Mouse (Mus musculus) kidney, adult 2 months (tissue): ENCODE data around the gene Ajuba. TPM values are rescaled to one million over a fixed set of nuclear protein-coding genes. Genes with fewer than 3 reads are reported as not detected.

Experiments
- DNase-seq: peaks from one replicate; pipeline ENCODE4 v3.0.0; 2021
- H3K27ac ChIP-seq: fragments of 200-500 bp; 2 replicates; pipeline ENCODE4 v1.5.1; 2012; ENCODE audit warnings: low read depth, low read length, control low read depth, inconsistent platforms; ENCODE audit not compliant: insufficient read depth
- H3K27me3 ChIP-seq: fragments of 200-500 bp; replicated peaks from 2 replicates; pipeline ENCODE4 v1.6.1; 2012; ENCODE audit warnings: mild to moderate bottlenecking, moderate library complexity, low read length, inconsistent platforms; ENCODE audit not compliant: control insufficient read depth, insufficient read depth
- H3K36me3 ChIP-seq: fragments of 200-500 bp; 2 replicates; pipeline ENCODE4 v1.6.1; 2012; ENCODE audit warnings: mild to moderate bottlenecking, moderate library complexity, low read length, inconsistent platforms; ENCODE audit not compliant: control insufficient read depth, insufficient read depth
- H3K4me1 ChIP-seq: fragments of 200-500 bp; 2 replicates; pipeline ENCODE4 v1.6.1; 2011; ENCODE audit warnings: low read length; ENCODE audit not compliant: control insufficient read depth, insufficient read depth
- H3K4me3 ChIP-seq: fragments of 200-500 bp; 2 replicates; pipeline ENCODE4 v1.5.1; 2011; ENCODE audit warnings: mild to moderate bottlenecking, low read depth, low read length, control low read depth; ENCODE audit not compliant: insufficient read depth
- CTCF ChIP-seq: fragments of 200-500 bp; conservative IDR thresholded peaks from 2 replicates; pipeline ENCODE4 v1.5.1; 2011; ENCODE audit warnings: low read depth, mild to moderate bottlenecking, control low read depth, low read length, moderate library complexity, mixed read lengths; ENCODE audit not compliant: insufficient read depth, insufficient read length
- POLR2A ChIP-seq: fragments of 200-500 bp; IDR thresholded peaks from one replicate; pipeline ENCODE4 v1.6.1; 2011; ENCODE audit warnings: low read depth, low read length, control low read depth
- WGBS: fragments of 180-500 bp; shearing (Covaris S2); methylation state at CpG from one replicate; pipeline ENCODE4 v1.1.7; 2018; 5-methylcytosine and 5-hydroxymethylcytosine counted together
- polyA plus RNA-seq: library from polyadenylated mRNA; depleted of rRNA; stranded (reverse); fragments of >200 nt; gene quantifications from 2 replicates; pipeline ENCODE4 v1.2.3, GENCODE M21; 2012

Ajuba gene
- polyA plus RNA-seq, 1 experiment = 32.4 TPM

DNA sequence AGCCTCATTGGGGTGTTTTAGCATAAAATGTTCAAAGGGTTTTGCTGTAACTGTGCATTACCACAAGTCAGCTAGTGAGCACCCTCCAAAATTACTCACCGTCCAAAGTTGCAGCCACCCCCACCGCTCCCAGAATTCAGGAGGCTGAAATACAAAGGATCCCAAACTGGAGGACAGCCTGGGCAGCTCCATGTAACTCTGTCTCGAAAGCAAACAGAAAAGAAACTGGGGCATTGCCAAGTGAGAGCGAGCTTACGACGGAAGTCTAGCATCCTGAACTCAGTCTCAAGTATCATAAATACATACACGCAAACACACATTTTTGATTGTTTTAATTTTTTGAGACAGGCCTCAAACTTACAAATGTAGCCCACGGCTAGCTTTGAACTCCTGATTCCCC is 20.0 kb downstream of the Ajuba start:
- DNase-seq = no peak
- Histone ChIP-seq H3K4me3 (no peak overlapping the region), H3K27ac (no peak overlapping the region), H3K4me1 (peaks cover 7% of the 10 kb centered on the region), H3K36me3 (no peaks in the 10 kb centered on the region), H3K27me3 (no peaks in the 10 kb centered on the region)
- TF ChIP-seq POLR2A (no peak), CTCF (no peak)
- WGBS = 82% methylated on average over 8 of the region's 8 CpGs

DNA sequence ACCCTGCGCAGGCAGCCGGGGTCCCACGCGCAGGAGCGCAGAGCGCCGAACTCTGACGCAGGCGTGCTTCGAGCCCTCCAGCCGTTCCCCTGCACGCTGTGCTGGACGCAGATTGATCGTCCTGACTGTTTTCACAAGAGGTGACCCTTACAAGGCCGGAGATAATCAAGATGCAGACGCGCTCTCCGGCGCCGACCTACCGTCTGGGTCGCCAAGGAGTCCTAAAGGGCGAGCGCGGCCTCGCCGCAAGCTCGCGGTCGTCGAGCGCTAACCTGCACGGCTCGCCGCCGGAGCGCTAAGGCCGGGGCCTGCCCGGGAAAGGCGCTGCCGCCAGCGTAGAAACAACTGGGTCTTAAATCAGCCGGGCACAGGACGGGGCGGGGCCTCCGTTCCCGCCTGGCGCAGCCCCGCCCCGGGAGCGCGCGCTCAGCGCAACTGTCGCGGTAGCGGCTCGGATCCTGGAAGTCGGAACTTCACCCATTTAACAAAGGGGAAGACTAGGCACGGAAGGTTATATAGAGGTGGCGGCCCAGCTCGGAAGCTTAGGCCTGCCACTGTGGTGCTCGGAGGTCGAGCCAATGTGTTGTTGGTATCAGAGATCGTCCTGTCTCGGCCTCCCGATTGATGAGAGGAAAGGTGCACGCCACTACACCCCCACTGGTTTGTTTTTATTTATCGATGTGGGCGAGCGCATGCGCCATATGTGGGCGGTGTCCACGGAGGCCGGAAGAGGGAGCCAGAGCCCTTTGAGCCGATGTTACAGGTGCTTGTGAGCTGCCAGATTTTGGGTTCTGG is 23.2 kb downstream of the Ajuba start, which contains the start of gene Haus4:
TSS of gene Haus4 (minus strand) at position 642 of the 795 bp plus-strand sequence.
- Histone ChIP-seq H3K36me3 (no peaks in the 10 kb centered on the region; the same call in 1 of the 2 replicates), H3K4me1 (peaks cover 6% of the 10 kb centered on the region), H3K27ac (peak within 1 kb of the TSS; percentile 82), H3K27me3 (no peaks in the 10 kb centered on the region), H3K4me3 (peak within 1 kb of the TSS; percentile 81)
- no peak for TF ChIP-seq POLR2A
- TF ChIP-seq CTCF = peak; percentile 74
- WGBS = under 1% methylated on average over 76 of the region's 76 CpGs
- DNase-seq = peak; percentile 91

DNA sequence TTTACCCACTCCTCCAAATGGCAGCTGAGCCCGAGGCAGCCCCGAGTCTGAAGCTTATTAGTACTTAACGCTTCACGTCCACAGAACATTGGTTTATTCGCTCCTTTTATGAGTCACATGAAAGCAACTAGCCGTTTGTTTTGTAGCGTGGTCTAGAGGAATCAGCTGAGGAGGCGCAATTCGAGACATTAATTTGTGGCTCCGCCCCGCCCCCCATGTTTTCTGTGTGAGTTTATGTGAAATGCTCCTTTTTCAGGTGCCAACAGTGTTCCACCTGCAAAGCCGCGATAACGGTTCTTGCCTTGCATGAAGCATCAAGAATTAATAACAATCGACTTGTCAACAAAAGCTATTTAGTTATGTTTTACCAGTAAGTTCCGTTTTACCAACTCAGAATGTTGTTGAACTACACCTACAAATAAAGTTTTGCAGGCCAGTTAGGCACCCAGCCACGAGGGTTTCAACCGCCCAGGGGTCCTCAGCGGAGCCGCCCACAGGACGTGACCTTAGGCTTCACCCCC is 23.8 kb downstream of the Ajuba start:
- H3K4me3 ChIP-seq = peak overlapping the region; percentile 81
- DNase-seq = no peak

DNA sequence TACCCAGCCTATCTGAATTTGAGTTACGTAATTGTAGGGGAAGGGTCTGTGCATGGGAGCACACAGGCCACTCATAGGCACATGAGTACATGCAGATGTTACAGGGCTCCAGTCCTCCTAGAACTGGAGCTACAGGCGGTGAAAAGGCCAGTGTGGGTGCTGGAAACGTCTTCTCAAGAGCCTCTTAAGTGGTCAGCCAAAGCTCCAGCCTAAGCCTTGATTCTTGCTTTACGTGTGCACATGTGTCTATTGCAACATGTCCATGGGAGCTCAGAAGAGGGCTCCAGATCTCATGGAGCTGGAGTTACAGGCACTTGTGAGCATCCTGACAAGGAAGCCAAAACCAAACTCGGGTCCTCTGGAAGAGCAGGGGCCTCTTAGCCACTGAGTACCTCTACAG is 32.7 kb downstream of the Ajuba start:
- Histone ChIP-seq H3K27ac (no peak overlapping the region), H3K4me3 (no peak overlapping the region), H3K36me3 (no peaks in the 10 kb centered on the region; the same call in 1 of the 2 replicates), H3K4me1 (no peaks in the 10 kb centered on the region), H3K27me3 (no peaks in the 10 kb centered on the region)
- TF ChIP-seq POLR2A (no peak), CTCF (no peak)
- 95% methylated on average over 5 of the region's 5 CpGs for WGBS
- DNase-seq = no peak

More for the DNA sequence above, 23.8 kb downstream of the Ajuba start:
- 3% methylated on average over 21 of the region's 21 CpGs for WGBS
- H3K27ac ChIP-seq = peak overlapping the region; percentile 26
- no peak for TF ChIP-seq POLR2A
- TF ChIP-seq CTCF = no peak
- no peaks in the 10 kb centered on the region; the same call in 1 of the 2 replicates for H3K36me3 ChIP-seq
- peaks cover 2% of the 10 kb centered on the region; the same call in 1 of the 2 replicates for H3K4me1 ChIP-seq
- no peaks in the 10 kb centered on the region for H3K27me3 ChIP-seq

DNA sequence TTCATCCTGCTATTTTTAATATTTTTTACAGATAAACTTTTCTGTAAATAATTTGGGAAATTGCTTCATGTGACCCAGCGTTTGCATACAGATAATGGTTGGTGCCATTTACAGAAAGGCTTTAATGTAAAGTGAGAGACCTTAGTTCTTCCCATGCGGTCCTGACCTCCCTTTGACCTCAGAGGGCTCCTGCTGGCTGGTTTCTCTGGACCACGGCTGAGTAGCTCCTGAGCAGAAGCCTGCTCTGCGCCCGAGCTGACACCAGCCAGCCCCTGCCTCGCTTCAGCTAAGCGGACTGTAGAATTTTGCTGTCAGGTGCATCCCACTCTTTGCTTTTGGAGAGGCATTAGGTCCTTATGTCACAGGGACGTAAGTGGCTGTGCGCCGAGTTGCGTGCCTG is 36.6 kb downstream of the Ajuba start:
- H3K4me1 ChIP-seq = no peaks in the 10 kb centered on the region
- DNase-seq = no peak
- no peak overlapping the region for H3K27ac ChIP-seq
- no peak for TF ChIP-seq CTCF
- H3K36me3 ChIP-seq = no peaks in the 10 kb centered on the region
- 73% methylated on average over 11 of the region's 11 CpGs for WGBS
- no peaks in the 10 kb centered on the region for H3K27me3 ChIP-seq
- H3K4me3 ChIP-seq = no peak overlapping the region

DNA sequence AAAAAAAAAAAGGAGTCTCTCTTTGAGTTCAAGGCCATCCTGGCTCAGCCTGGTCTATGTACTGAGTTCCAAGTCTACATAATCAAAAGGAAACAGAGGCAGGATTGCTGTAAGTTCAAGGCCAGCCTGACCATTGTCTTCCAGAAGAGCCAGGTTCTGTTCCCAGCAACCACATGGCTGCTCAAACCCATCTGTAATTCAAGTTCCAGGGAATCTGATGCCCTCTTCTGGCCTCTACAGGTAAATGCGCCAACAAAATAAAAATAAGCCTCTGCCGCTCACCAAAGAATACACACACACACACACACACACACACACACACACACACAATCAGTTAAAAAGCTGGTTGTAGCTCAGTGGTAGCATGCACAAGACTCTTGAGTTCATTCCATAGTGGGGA is 38.8 kb downstream of the Ajuba start:
- Histone ChIP-seq H3K27me3 (no peaks in the 10 kb centered on the region), H3K27ac (no peak overlapping the region), H3K36me3 (no peaks in the 10 kb centered on the region), H3K4me1 (no peaks in the 10 kb centered on the region), H3K4me3 (no peak overlapping the region)
- WGBS = 92% methylated on average over 2 of the region's 2 CpGs
- DNase-seq = no peak
- TF ChIP-seq CTCF = no peak
- TF ChIP-seq POLR2A = no peak

DNA sequence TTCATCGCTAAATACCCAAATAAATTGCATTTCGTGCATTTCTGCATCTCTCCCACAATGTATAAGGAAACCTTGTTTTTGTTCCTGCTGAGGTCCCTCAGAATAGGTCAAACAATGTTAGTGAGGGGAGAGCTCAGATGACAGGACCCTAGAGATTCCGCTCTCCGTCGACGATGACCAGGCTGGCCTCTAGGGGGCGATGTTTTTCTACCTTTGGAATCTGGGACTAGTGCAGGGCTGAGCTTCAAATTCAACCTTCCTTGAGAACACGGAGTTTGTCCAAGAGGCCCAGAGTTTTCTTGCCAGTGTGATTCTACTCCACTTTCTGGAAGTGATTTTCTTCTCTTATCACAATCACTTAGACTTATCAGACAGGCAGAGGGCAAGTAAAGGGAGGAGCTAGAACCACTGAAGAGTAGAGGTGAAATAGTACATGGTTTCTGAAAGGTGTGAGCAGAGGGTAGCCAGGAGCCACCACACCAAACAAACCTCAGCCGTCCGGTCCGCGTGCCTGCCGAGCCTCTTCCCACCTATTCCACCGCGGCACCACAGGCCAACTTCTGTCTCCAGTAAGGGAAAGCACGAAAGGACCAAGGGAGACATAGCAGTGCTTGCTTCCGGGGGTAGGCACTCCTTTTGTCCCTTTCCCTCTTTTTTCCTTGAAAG is 48.8 kb downstream of the Ajuba start:
- TF ChIP-seq CTCF (peak; percentile 86), POLR2A (no peak)
- no peaks in the 10 kb centered on the region for H3K4me1 ChIP-seq
- no peaks in the 10 kb centered on the region for H3K36me3 ChIP-seq
- H3K4me3 ChIP-seq = no peak overlapping the region
- no peak overlapping the region for H3K27ac ChIP-seq
- WGBS = 19% methylated on average over 17 of the region's 17 CpGs
- H3K27me3 ChIP-seq = no peaks in the 10 kb centered on the region
- peak; percentile 86 for DNase-seq
